Mouse (Mus musculus) heart, postnatal 0 days (tissue): ENCODE results near the gene Mapre1.

Experiments
- CTCF ChIP-seq: IDR thresholded peaks from 2 replicates; pipeline ENCODE4 v1.5.1; 2016; ENCODE audit warnings: antibody characterized with exemption, control low read depth, low read depth
- EP300 ChIP-seq: IDR thresholded peaks from 2 replicates; pipeline ENCODE4 v1.6.1; 2016; ENCODE audit warnings: antibody characterized with exemption, low read depth

DNA sequence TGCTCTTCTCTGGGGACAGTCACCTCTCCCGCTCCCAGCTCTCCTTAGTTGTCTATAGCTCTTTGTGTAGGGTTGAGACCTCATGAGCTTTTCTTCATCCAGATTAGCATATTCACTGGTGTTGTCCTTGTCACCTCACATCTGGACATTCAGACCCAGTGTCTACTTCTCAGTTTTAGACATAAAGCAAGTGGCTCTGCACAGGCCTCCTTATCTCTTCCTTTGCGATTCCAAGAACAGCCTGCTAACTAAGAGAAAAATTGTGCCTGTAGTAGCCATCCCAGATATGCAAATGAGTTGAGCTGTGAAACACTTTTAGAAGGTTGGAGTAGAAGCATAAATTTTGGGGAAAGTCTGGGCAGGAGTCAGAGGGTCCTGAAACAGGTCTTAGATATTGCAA is 16.6 kb upstream of the Mapre1 start:
- TF ChIP-seq EP300 (no peak), CTCF (no peak)
